Mouse (Mus musculus): ENCODE results near the gene Glrx5.

GRCm38 (mm10) chr12:104983476-104983875, 49.0 kb upstream of the Glrx5 start:
- TF ChIP-seq UBTF (IDR thresholded peaks at IDR 0.05; ENCODE audit: low read depth, low read length) = no peak
- no peak for TF ChIP-seq CTCF (conservative IDR thresholded peaks at IDR 0.05 in 1 of 2, IDR thresholded peaks at IDR 0.05 in 1 of 2; ENCODE audit: low read depth in 2 of 2, low read length in 2 of 2)
- no peak for TF ChIP-seq TBP (conservative IDR thresholded peaks at IDR 0.05; ENCODE audit: low read depth, low read length)
- TF ChIP-seq CHD2 (IDR thresholded peaks at IDR 0.05; ENCODE audit: low read length) = no peak
- no peak for TF ChIP-seq MYC (IDR thresholded peaks at IDR 0.05; ENCODE audit: low read depth, low read length)
- no peak for TF ChIP-seq ZC3H11A (IDR thresholded peaks at IDR 0.05; ENCODE audit: low read depth, low read length)

All from CH12.LX (cell line).